8 mouse cellular contexts compared by ENCODE assay signal in the genomic region with DNA sequence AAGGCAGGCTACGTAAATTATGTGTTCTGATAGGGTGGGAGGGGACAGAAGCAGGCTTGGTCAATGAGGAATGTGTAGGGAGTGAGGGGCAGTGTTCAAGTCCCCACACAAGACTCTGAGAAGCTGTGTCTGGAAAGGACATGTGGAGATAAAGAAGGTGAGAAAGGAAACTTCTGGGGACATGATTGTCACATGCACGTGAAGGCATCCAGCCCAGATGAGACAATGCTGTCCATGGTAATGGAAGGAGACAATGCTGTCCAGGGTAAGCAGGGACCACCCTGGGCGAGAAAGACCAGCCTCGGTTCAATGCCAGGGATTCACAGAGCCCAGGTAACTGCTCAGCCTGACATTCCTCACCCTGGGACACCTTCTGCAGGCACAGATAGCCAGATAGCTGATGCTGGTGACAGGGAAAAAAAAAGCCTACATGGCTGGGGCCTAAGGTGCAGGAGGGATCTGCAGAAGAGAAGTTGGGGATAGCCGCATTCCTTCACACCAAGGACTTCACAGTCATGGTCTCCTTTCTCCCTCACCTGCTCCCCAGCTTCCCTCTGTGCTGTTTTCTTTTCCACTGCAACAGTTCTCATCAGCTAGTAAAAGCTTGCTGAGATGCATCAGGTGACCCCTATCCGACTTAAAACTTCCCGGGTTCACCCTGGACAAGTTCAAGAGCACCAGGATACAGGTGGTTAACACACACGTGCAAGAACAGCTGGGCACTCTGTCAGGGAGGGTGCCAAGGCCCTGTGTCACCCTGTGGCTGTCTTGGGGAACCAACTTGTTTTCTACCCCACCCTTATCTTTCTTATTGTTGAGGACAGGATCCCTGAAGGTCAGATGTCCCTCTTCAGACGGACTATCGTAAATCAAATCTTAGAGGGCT. TPM values are rescaled to one million over a fixed set of nuclear protein-coding genes. Genes with fewer than 3 reads are reported as not detected.
DNase-seq lines count a peak whose midpoint lies in the region; ATAC-seq and TF ChIP-seq lines count a peak whose summit lies in the region.

No protein-coding gene starts in this region.

- H3K9me3 ChIP-seq in limb, embryonic 12.5 days, result no peaks in the 10 kb centered on the region
- H3K9me3 ChIP-seq in neural tube, embryonic 14.5 days (ENCODE audit: control insufficient read depth, low read length), result no peaks in the 10 kb centered on the region

- TF ChIP-seq POLR2A in lung, adult 2 months (IDR thresholded peaks at IDR 0.05; ENCODE audit: borderline replicate concordance, extremely low read depth, low read depth, low read length), result no peak

- H3K36me3 ChIP-seq in limb, embryonic 12.5 days, result no peaks in the 10 kb centered on the region
- no peaks in the 10 kb centered on the region for H3K36me3 ChIP-seq in neural tube, embryonic 14.5 days (ENCODE audit: control insufficient read depth, insufficient read depth, low read length)

- no peak overlapping the region for H3K9ac ChIP-seq in limb, embryonic 12.5 days (replicated peaks)
- H3K9ac ChIP-seq in neural tube, embryonic 14.5 days (replicated peaks; ENCODE audit: low read depth, low read length), result no peak overlapping the region

- no peak overlapping the region for H3K27ac ChIP-seq in limb, embryonic 12.5 days
- no peak overlapping the region for H3K27ac ChIP-seq in neural tube, embryonic 14.5 days (ENCODE audit: low read depth, low read length)

- H3K27me3 ChIP-seq in limb, embryonic 12.5 days, result no peaks in the 10 kb centered on the region
- no peaks in the 10 kb centered on the region for H3K27me3 ChIP-seq in neural tube, embryonic 14.5 days (ENCODE audit: control insufficient read depth, insufficient read depth, low read length)

- peak; percentile 30 for DNase-seq in cerebellum, adult 9-11 months
- DNase-seq in cerebellum, postnatal 25 days, result no peak
- DNase-seq in lung, adult 2 months, result no peak
- no peak for DNase-seq in lung, postnatal 14 days
- no peak for DNase-seq in layer of hippocampus, adult 9-11 months
- DNase-seq in spleen, postnatal 36 days (ENCODE audit: low spot score in 2 of 2), result no peak

- WGBS in lung, adult 2 months, result 77% methylated on average over 10 of the region's 10 CpGs
- WGBS in limb, embryonic 12.5 days, result 70% methylated on average over 10 of the region's 10 CpGs
- WGBS in neural tube, embryonic 14.5 days, result 72% methylated on average over 10 of the region's 10 CpGs

- peak overlapping the region; percentile 56 for H3K4me2 ChIP-seq in limb, embryonic 12.5 days
- peak overlapping the region; percentile 42 for H3K4me2 ChIP-seq in neural tube, embryonic 14.5 days (ENCODE audit: low read depth, low read length)

- TF ChIP-seq CTCF in lung, adult 2 months (IDR thresholded peaks at IDR 0.05; ENCODE audit: insufficient read depth, low read length), result no peak

- peaks cover 3% of the 10 kb centered on the region; the same call in 1 of the 2 replicates for H3K4me1 ChIP-seq in lung, adult 2 months (ENCODE audit: control insufficient read depth, insufficient read depth, low read length)
- H3K4me1 ChIP-seq in limb, embryonic 12.5 days (replicated peaks), result peaks cover 36% of the 10 kb centered on the region
- peaks cover 11% of the 10 kb centered on the region for H3K4me1 ChIP-seq in neural tube, embryonic 14.5 days (ENCODE audit: control insufficient read depth, insufficient read depth, low read length)

- ATAC-seq in limb, embryonic 12.5 days (ENCODE audit: insufficient number of reproducible peaks, insufficient read depth, low FRiP score, low TSS enrichment, low read depth), result no peak
- ATAC-seq in neural tube, embryonic 14.5 days (ENCODE audit: low read depth), result no peak; the same call in 1 of the 2 replicates

- peak overlapping the region; percentile 37 for H3K4me3 ChIP-seq in lung, adult 2 months (replicated peaks; ENCODE audit: extremely low read depth, low read depth, low read length)
- H3K4me3 ChIP-seq in limb, embryonic 12.5 days (replicated peaks), result no peak overlapping the region
- H3K4me3 ChIP-seq in neural tube, embryonic 14.5 days (ENCODE audit: low read depth, low read length), result no peak overlapping the region

RNA-seq across cellular contexts. Expression of a gene that starts 21.9 kb away (rescaled TPM):
- polyA plus RNA-seq in lung, adult 2 months (2012; rRNA removed), result 4.9 and 5.0 TPM in 2 replicates
- 0.36 and 0.69 TPM in 2 replicates for polyA plus RNA-seq in limb, embryonic 12.5 days (2016; fragmentation: Nextera tagmentation; extraction: Ambion mirVana)
- polyA plus RNA-seq in neural tube, embryonic 14.5 days (2014; fragmentation: Nextera tagmentation; extraction: Ambion mirVana), result 0.61 and 0.80 TPM in 2 replicates
